Mouse (Mus musculus) spleen, postnatal 4 days (tissue): ENCODE measurements around the gene Slc9a5.
A peak's percentile ranks its signal among the peaks of the same experiment; 100 is the strongest.

Experiments
- DNase-seq, 2 experiments: peaks; one replicate each; pipeline ENCODE4 v3.0.0; 2022; ENCODE audit warnings: low spot score in 2 of 2

Gene Slc9a5

GRCm38 (mm10) chr8:105348450-105349095 lies at the start of gene Slc9a5:
Slc9a5 (plus strand) TSS chr8:105348843.
- peak in 1 of 2 experiments; percentile 70 for DNase-seq

GRCm38 (mm10) chr8:105299962-105300361 lies 48.7 kb upstream of the Slc9a5 start:
- DNase-seq: peak; percentile 88 to 90

DNA sequence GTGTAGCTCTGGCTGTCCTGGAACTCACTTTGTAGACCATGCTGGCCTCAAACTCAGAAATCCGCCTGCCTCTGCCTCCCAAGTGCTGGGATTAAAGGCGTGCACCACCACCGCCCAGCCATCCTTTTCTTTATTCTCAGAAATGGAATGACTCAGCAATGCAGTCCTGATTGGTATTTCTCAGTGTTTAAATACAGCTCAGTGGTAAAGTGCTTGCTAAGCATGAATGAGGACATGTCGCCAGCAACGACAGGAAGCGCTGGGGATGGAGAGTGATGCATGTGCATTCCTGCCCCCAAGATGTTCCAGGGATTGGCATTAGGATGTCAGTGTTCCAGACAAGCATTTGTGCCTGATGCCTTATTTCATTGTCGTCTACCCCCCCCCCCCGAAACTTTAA lies 45.2 kb upstream of the Slc9a5 start:
- no peak for DNase-seq

DNA sequence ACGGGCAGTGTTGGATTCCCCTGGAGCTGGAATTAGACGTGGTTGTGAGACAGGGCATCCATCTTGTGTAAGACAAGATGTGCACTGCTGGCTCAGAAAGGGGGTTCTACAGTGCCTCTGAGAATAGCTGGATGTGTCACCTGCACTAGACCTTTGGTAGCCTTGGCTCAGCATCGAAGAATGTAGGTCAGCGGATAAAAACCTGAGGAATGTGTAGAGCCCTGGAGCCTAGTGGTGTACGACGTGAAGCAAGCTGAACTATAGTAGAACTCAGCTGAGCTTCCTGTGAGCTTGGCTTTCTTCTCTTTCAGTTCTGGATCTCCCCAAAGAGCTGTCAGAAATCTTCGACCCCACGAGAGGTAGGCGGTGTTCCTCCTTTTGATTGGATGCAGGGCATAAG lies 44.8 kb upstream of the Slc9a5 start:
- DNase-seq: no peak

DNA sequence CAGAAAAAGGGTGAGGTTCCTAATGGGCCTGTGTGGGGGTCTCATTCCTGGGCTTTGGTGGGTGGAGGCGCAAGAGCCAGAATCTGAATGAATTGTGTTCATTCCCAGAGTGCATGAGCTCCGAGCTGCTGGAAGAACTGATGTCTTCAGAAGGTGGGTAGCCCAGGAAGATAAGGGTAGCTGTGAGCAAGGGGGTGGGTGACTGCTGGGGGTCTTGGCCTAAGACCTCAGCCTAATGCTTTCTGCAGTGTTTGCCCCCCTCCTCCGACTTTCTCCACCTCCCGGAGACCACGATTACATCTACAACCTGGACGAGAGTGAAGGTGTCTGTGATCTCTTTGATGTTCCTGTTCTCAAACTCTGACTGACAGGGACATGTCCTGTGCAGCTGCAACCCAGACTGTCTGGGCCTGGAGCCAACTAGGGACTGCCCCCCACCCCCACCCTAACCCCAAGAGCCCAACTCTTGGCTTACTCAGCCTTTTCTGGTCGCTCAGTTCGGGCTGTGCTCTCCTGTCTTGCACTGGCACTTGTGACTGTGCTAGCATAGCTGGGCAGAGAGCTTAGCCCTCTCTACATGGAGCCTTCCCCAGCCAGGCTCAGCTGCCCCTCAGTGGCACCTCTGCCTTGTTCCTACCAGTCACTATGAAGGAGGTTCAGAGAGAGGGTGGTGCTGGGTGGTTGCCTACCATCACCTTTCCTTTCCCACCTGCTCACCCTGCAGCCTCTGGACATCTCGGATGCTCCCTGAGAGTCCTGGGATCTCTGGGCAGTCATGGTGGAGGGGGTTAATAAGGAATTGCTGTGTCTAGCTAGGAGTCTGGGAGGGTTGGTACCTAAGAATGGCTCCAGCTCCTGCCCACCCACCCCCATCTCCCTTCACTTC lies 44.1 kb upstream of the Slc9a5 start:
- no peak for DNase-seq

DNA sequence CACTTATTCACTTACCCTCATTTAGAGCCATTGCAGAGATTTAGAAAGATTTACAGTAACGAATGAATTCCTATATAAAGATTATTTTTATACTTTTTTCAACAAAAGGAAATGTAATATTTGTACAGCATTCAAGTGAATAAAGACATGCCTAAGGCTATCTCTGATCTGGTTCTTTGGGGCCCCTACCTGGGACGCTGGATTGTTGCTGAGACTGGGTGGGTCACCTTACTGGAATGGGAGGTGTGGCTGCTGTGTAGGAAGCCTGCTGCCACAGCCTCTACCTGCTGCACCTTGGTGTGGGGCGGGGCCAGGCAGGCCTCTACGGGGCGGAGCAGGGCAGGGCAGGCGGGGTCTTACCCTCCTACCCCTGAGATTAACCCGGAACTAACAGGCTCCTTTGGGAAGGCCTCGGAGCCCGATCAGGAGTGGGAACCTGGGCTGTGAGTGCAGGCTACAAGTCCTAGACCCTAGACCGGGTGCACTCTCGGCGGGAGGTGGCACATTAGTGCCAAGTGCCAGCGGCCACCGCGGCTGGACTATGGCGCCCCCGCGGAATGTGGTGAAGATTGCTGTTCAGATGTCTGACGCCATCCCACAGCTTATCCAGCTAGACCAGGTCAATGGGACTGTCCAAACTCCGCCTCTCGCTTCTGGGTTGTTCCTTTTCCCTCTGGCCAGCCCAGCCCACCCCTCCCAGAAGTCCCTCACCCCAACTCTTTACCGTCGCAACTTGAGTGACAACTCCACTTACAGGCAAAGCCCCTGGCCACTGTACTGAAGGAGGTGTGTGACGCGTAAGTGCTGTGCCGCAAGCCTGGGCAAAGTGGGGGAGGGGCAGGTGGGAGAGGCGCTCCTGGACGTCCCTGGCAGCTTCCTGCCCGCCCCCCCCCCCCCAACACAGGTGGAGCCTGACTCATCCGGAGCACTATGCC lies 43.2 kb upstream of the Slc9a5 start, which contains the start of gene Elmo3:
Gene Elmo3, plus strand, starts transcription at position 391 of the 935 bp plus-strand sequence.
- peak; percentile 64 to 79 for DNase-seq

DNA sequence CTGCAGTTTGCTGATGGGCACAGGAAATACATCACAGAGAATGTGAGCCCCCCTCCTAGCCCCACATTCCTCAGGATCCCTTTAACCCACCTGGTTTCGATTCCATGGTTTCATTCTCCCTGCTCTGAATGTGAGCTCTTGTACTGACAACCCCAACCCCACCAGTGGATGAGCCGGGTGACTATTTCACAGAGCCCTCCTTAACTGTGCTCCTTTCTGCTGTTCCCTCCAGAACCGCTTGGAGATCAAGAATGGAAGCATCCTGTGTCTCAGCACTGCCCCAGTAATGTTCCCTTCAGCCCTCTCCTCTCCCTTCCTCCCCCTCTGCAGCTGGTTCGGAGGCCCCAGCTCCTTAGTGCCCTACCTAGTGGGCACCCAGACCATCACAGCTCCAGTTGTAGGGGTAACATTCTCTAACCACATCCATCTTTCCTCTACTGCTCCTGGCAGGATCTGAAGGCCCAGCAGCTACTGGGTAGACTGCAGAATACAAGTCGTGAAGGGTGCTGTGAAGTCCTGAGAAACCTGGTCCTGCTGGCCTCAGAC lies 42.4 kb upstream of the Slc9a5 start:
- no peak for DNase-seq

- no peak for DNase-seq
These were observed 41.0 kb upstream of the Slc9a5 start for GRCm38 (mm10) chr8:105307670-105308069.

GRCm38 (mm10) chr8:105308428-105308827 lies 40.2 kb upstream of the Slc9a5 start:
- DNase-seq: no peak

GRCm38 (mm10) chr8:105309142-105309847 lies 39.3 kb upstream of the Slc9a5 start:
- no peak for DNase-seq

GRCm38 (mm10) chr8:105310118-105310517 lies 38.5 kb upstream of the Slc9a5 start:
- DNase-seq: no peak

GRCm38 (mm10) chr8:105311718-105312117 lies 36.9 kb upstream of the Slc9a5 start:
- DNase-seq: no peak

GRCm38 (mm10) chr8:105312891-105313481 lies 35.7 kb upstream of the Slc9a5 start:
- DNase-seq: peak in 1 of 2 experiments; percentile 51

- DNase-seq: no peak
These were observed 34.8 kb upstream of the Slc9a5 start for GRCm38 (mm10) chr8:105313622-105314402.

DNA sequence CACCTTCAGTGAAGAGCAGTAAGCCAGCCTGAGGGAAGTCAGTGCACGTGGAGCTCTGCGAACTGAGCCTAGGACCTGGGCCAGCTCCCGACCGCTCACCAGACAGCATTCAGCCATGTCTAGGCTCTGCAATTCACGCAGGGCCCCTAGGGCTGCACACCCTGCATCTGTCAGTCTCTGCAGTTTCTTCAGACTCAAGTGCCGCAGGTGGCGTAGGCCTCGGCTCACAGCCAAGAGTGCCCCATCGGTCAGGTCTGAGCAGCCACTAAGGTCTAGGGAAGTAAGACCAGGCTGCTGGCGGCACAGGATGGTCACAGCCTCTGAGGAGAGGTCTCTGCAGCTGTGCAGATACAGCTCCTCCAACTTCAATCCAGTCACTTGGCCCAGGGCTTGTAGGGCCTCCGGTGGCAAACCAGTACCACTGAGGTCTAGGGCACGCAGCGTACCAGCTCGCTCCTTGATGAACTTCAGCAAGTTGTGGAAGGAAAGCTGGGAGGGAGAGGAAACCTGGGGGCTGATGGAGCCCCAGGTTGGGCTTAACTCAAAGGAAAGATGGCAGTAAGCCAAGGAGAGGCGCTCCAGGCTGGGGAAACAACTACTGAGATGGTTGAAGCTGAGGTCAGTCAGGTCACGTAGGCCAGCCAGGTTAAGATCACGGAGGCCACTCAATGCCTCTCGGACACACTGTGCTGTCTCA lies 33.4 kb upstream of the Slc9a5 start:
- no peak for DNase-seq

DNA sequence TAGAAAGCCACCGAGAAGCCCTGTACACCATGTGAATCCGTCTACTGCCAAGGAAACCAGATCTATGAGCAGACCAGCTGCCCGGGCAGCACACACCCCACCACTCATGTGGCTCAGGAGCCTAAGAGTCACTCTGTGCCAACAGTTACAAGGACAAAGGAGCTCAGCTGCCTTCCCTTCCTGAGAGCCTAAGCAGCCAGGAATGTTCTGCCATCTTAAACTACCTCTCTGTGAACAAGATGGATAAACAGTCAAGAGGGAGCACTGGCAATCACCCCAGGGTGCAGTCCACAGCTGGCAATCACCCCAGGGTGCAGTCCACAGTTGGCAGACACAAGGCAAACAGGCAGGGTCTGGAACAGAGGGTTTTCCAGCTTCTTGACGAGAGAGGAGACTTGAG lies 30.7 kb upstream of the Slc9a5 start:
- no peak for DNase-seq

DNA sequence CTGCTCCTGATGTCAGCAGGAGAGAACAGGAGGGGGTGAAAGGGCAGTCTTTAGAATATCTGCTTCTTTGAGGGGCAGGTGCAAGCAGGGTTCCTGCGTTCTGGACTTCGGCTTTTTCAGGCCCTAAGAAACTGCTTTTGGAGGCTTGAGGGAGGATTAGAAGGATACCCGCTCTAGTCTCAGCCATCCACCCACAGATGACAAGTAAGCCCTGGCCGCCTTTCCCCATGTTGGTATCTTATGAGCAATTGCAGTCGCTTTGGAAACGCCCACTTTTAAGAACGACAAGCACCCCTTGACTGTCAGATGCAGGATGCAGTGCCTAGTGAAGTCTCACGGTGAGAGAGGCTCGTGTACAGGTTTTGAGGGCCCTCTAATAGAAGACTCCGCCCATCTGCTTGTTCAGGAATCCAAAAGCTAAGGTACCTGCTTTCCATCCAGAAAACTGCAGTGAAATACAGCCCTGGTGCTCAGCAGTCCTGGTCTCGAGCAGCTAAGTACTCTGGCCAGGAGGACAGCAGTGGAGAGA lies 29.9 kb upstream of the Slc9a5 start:
- DNase-seq: no peak

DNA sequence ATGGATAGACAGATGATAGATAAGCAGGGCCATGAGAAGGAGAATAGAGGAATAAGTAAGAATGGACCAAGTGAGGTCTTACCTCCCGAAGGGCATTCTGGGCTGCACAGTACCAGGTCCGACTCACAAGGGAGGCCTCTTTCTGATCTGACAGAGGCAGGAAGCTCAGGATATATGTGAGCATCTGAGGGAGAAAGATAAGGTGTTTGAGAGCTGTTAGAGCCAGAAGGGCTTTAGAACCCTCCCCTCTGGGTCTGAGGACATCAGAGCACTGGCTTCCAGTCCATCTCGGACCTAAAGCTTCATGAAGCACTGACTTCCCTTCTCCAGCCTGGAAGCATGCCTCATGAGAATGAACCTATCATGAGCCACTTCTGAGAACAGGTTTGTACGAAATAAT lies 25.5 kb upstream of the Slc9a5 start:
- peak in 1 of 2 experiments; percentile 58 for DNase-seq

GRCm38 (mm10) chr8:105325641-105326093 lies 23.0 kb upstream of the Slc9a5 start:
- no peak for DNase-seq
